Mouse (Mus musculus) stomach, embryonic 15.5 days (tissue): Measurements from ENCODE around the gene Prss57. TPM values are rescaled to one million over a fixed set of nuclear protein-coding genes. Genes with fewer than 3 reads are reported as not detected.

Experiments used
- ATAC-seq: fragments of 200-750 bp; cut with Nextera tagmentation; 2 replicates; pipeline ENCODE4 v1.8.0; 2017; ENCODE audit warnings: low read depth, moderate number of reproducible peaks, moderate TSS enrichment; ENCODE audit not compliant: insufficient read depth, low FRiP score
- H3K27ac ChIP-seq: fragments of 300-500 bp; sonication (generic); 2 replicates; pipeline ENCODE4 v1.5.1; 2015; ENCODE audit warnings: mild to moderate bottlenecking, inconsistent platforms
- H3K27me3 ChIP-seq: fragments of 300-500 bp; sonication (generic); replicated peaks from 2 replicates; pipeline ENCODE4 v1.6.1; 2015; ENCODE audit warnings: inconsistent platforms
- H3K36me3 ChIP-seq: fragments of 300-500 bp; sonication (generic); 2 replicates; pipeline ENCODE4 v1.6.1; 2015; ENCODE audit warnings: inconsistent platforms
- H3K4me1 ChIP-seq: fragments of 300-500 bp; sonication (generic); 2 replicates; pipeline ENCODE4 v1.6.1; 2015; ENCODE audit warnings: inconsistent platforms
- H3K4me2 ChIP-seq: fragments of 300-500 bp; sonication (generic); 2 replicates; pipeline ENCODE4 v1.6.1; 2015; ENCODE audit warnings: mild to moderate bottlenecking, inconsistent platforms
- H3K4me3 ChIP-seq: fragments of 300-500 bp; sonication (generic); replicated peaks from 2 replicates; pipeline ENCODE4 v1.5.1; 2015; ENCODE audit warnings: inconsistent platforms
- H3K9ac ChIP-seq: fragments of 300-500 bp; sonication (generic); 2 replicates; pipeline ENCODE4 v1.6.1; 2015; ENCODE audit warnings: inconsistent platforms
- H3K9me3 ChIP-seq: fragments of 300-500 bp; sonication (generic); 2 replicates; pipeline ENCODE4 v1.6.1; 2016; ENCODE audit warnings: inconsistent platforms
- WGBS: fragments of 180-500 bp; shearing (Covaris S2); methylation state at CpG from one replicate; pipeline ENCODE4 v1.1.7; 2015; 5-methylcytosine and 5-hydroxymethylcytosine counted together
- polyA plus RNA-seq: library from polyadenylated mRNA; unstranded; fragments of >200 nt; fragmentation: Nextera tagmentation; extraction: Ambion mirVana; gene quantifications from 2 replicates; pipeline ENCODE4 v1.2.1, GENCODE M21; 2015

Gene Prss57
- 0.23 and 0.31 TPM in 2 replicates for polyA plus RNA-seq

- Histone ChIP-seq H3K27ac (no peak within 1 kb of the TSS), H3K27me3 (no peaks in the 10 kb centered on the region), H3K9ac (no peak within 1 kb of the TSS), H3K36me3 (no peaks in the 10 kb centered on the region), H3K4me2 (no peak within 1 kb of the TSS), H3K9me3 (no peaks in the 10 kb centered on the region), H3K4me3 (no peak within 1 kb of the TSS), H3K4me1 (peaks cover 15% of the 10 kb centered on the region)
- 76% methylated on average over 4 of the region's 4 CpGs for WGBS
- no peak for ATAC-seq
Observed at GRCm38 (mm10) chr10:79790861-79791260, at the start of gene Prss57. TSS of gene Prss57 (minus strand) at chr10:79790961.

- Histone ChIP-seq H3K36me3 (no peaks in the 10 kb centered on the region), H3K4me3 (no peak overlapping the region), H3K27ac (peak overlapping the region; percentile 95), H3K9me3 (no peaks in the 10 kb centered on the region), H3K9ac (no peak overlapping the region), H3K27me3 (no peaks in the 10 kb centered on the region), H3K4me2 (no peak overlapping the region; the same call in 1 of the 2 replicates), H3K4me1 (peaks cover 20% of the 10 kb centered on the region)
- no peak for ATAC-seq
- 87% methylated on average over 3 of the region's 3 CpGs for WGBS
Observed at GRCm38 (mm10) chr10:79840091-79840490, 49.3 kb upstream of the Prss57 start.

GRCm38 (mm10) chr10:79838151-79838550 is 47.4 kb upstream of the Prss57 start:
- H3K36me3 ChIP-seq, result no peaks in the 10 kb centered on the region
- whole genome bisulfite sequencing, result 41% methylated on average over 2 of the region's 2 CpGs
- H3K27ac ChIP-seq, result no peak overlapping the region
- peaks cover 13% of the 10 kb centered on the region for H3K4me1 ChIP-seq
- no peaks in the 10 kb centered on the region for H3K9me3 ChIP-seq
- no peak overlapping the region for H3K4me3 ChIP-seq
- H3K4me2 ChIP-seq, result no peak overlapping the region
- no peaks in the 10 kb centered on the region for H3K27me3 ChIP-seq
- ATAC-seq, result no peak
- H3K9ac ChIP-seq, result no peak overlapping the region

- no peaks in the 10 kb centered on the region for H3K36me3 ChIP-seq
- H3K4me1 ChIP-seq, result peaks cover 12% of the 10 kb centered on the region
- no peak overlapping the region for H3K4me3 ChIP-seq
- H3K4me2 ChIP-seq, result no peak overlapping the region
- no peaks in the 10 kb centered on the region for H3K27me3 ChIP-seq
- ATAC-seq, result no peak
- H3K9me3 ChIP-seq, result no peaks in the 10 kb centered on the region
- H3K27ac ChIP-seq, result no peak overlapping the region
- no peak overlapping the region for H3K9ac ChIP-seq
- WGBS, result 94% methylated on average over 3 of the region's 3 CpGs
Observed at GRCm38 (mm10) chr10:79836918-79837317, 46.2 kb upstream of the Prss57 start.

GRCm38 (mm10) chr10:79834769-79835398 is 44.1 kb upstream of the Prss57 start:
- no peaks in the 10 kb centered on the region for H3K9me3 ChIP-seq
- 19% methylated on average over 9 of the region's 9 CpGs for WGBS
- no peak overlapping the region for H3K9ac ChIP-seq
- no peaks in the 10 kb centered on the region for H3K36me3 ChIP-seq
- peak; percentile 53 for ATAC-seq
- no peak overlapping the region for H3K4me3 ChIP-seq
- H3K4me2 ChIP-seq, result no peak overlapping the region
- H3K27me3 ChIP-seq, result no peaks in the 10 kb centered on the region
- peaks cover 2% of the 10 kb centered on the region; the same call in 1 of the 2 replicates for H3K4me1 ChIP-seq
- H3K27ac ChIP-seq, result no peak overlapping the region

GRCm38 (mm10) chr10:79832786-79833181 is 42.0 kb upstream of the Prss57 start:
- no peak for ATAC-seq
- WGBS, result 66% methylated on average over 9 of the region's 9 CpGs
- H3K27ac ChIP-seq, result no peak overlapping the region

GRCm38 (mm10) chr10:79832026-79832785 is 41.4 kb upstream of the Prss57 start:
- H3K36me3 ChIP-seq, result no peaks in the 10 kb centered on the region
- H3K27ac ChIP-seq, result no peak overlapping the region

More at GRCm38 (mm10) chr10:79832786-79833181, 42.0 kb upstream of the Prss57 start:
- Histone ChIP-seq H3K27me3 (no peaks in the 10 kb centered on the region), H3K4me2 (no peak overlapping the region), H3K4me1 (peaks cover 2% of the 10 kb centered on the region; the same call in 1 of the 2 replicates), H3K9ac (no peak overlapping the region), H3K4me3 (no peak overlapping the region), H3K36me3 (no peaks in the 10 kb centered on the region), H3K9me3 (no peaks in the 10 kb centered on the region)

GRCm38 (mm10) chr10:79831583-79831982 is 40.8 kb upstream of the Prss57 start:
- no peak for ATAC-seq
- H3K27ac ChIP-seq, result no peak overlapping the region

More at GRCm38 (mm10) chr10:79832026-79832785, 41.4 kb upstream of the Prss57 start:
- Histone ChIP-seq H3K4me3 (no peak overlapping the region), H3K27me3 (no peaks in the 10 kb centered on the region), H3K9ac (no peak overlapping the region), H3K4me1 (peaks cover 2% of the 10 kb centered on the region; the same call in 1 of the 2 replicates), H3K9me3 (no peaks in the 10 kb centered on the region), H3K4me2 (no peak overlapping the region)
- WGBS, result 71% methylated on average over 7 of the region's 7 CpGs
- ATAC-seq, result no peak

GRCm38 (mm10) chr10:79824413-79824812 is 33.7 kb upstream of the Prss57 start:
- Histone ChIP-seq H3K4me3 (peak overlapping the region; percentile 8; the same call in 1 of the 2 replicates), H3K9ac (no peak overlapping the region), H3K36me3 (peaks cover 8% of the 10 kb centered on the region; the same call in 1 of the 2 replicates), H3K9me3 (no peaks in the 10 kb centered on the region), H3K4me1 (peaks cover 31% of the 10 kb centered on the region), H3K27ac (peak overlapping the region; percentile 85), H3K27me3 (no peaks in the 10 kb centered on the region), H3K4me2 (peak overlapping the region; percentile 41)
- peak; percentile 67 for ATAC-seq
- 49% methylated on average over 6 of the region's 6 CpGs for WGBS

More at GRCm38 (mm10) chr10:79831583-79831982, 40.8 kb upstream of the Prss57 start:
- H3K36me3 ChIP-seq, result no peaks in the 10 kb centered on the region
- no peaks in the 10 kb centered on the region for H3K9me3 ChIP-seq
- H3K9ac ChIP-seq, result no peak overlapping the region
- H3K4me1 ChIP-seq, result peaks cover 2% of the 10 kb centered on the region; the same call in 1 of the 2 replicates
- no peak overlapping the region for H3K4me2 ChIP-seq
- 76% methylated on average over 3 of the region's 3 CpGs for WGBS
- H3K27me3 ChIP-seq, result no peaks in the 10 kb centered on the region
- no peak overlapping the region for H3K4me3 ChIP-seq

GRCm38 (mm10) chr10:79823011-79823410 is 32.2 kb upstream of the Prss57 start:
- Histone ChIP-seq H3K9ac (no peak overlapping the region), H3K9me3 (no peaks in the 10 kb centered on the region), H3K27me3 (no peaks in the 10 kb centered on the region), H3K36me3 (peaks cover 13% of the 10 kb centered on the region; the same call in 1 of the 2 replicates), H3K4me2 (peak overlapping the region; percentile 41), H3K27ac (peak overlapping the region; percentile 85), H3K4me1 (peaks cover 36% of the 10 kb centered on the region), H3K4me3 (peak overlapping the region; percentile 20)
- 60% methylated on average over 6 of the region's 6 CpGs for WGBS
- no peak for ATAC-seq

- H3K27me3 ChIP-seq, result no peaks in the 10 kb centered on the region
- H3K36me3 ChIP-seq, result peaks cover 13% of the 10 kb centered on the region; the same call in 1 of the 2 replicates
- ATAC-seq, result peak; percentile 83
- H3K9ac ChIP-seq, result no peak overlapping the region
- WGBS, result 18% methylated on average over 16 of the region's 17 CpGs
- H3K4me1 ChIP-seq, result peaks cover 36% of the 10 kb centered on the region
- H3K9me3 ChIP-seq, result no peaks in the 10 kb centered on the region
- peak overlapping the region; percentile 41 for H3K4me2 ChIP-seq
- H3K27ac ChIP-seq, result peak overlapping the region; percentile 85
- H3K4me3 ChIP-seq, result peak overlapping the region; percentile 20
Observed at GRCm38 (mm10) chr10:79822372-79822771, 31.6 kb upstream of the Prss57 start.

GRCm38 (mm10) chr10:79821731-79822130 is 31.0 kb upstream of the Prss57 start:
- WGBS, result 84% methylated on average over 12 of the region's 12 CpGs
- ATAC-seq, result no peak
- H3K9me3 ChIP-seq, result no peaks in the 10 kb centered on the region
- peak overlapping the region; percentile 85 for H3K27ac ChIP-seq
- no peak overlapping the region for H3K9ac ChIP-seq
- H3K4me2 ChIP-seq, result peak overlapping the region; percentile 41
- peaks cover 36% of the 10 kb centered on the region for H3K4me1 ChIP-seq
- H3K27me3 ChIP-seq, result no peaks in the 10 kb centered on the region
- peaks cover 13% of the 10 kb centered on the region; the same call in 1 of the 2 replicates for H3K36me3 ChIP-seq
- H3K4me3 ChIP-seq, result peak overlapping the region; percentile 20
